Mouse (Mus musculus): ENCODE measurements around the gene Eva1a.

- TF ChIP-seq CTCF (IDR thresholded peaks at IDR 0.05; ENCODE audit: borderline replicate concordance, insufficient read depth, low read length): no peak
- TF ChIP-seq POLR2A (IDR thresholded peaks at IDR 0.05; ENCODE audit: low read depth, low read length): no peak
Observed at GRCm38 (mm10) chr6:82111111-82111510, 70.3 kb downstream of the Eva1a start.

Data from embryonic fibroblast, embryonic 13.5 days (primary cell).